Mouse (Mus musculus): ENCODE measurements around the gene Wfikkn2. TPM values are rescaled to one million over a fixed set of nuclear protein-coding genes. Genes with fewer than 3 reads are reported as not detected.
"Not testable (repeated sequence)": the region's sequence is repeated elsewhere in the genome, so short reads cannot be mapped to it uniquely, and the experiment has no call there.

Gene Wfikkn2
- polyA plus RNA-seq, 1 experiment from 2014 or later = 0.15 TPM

DNA sequence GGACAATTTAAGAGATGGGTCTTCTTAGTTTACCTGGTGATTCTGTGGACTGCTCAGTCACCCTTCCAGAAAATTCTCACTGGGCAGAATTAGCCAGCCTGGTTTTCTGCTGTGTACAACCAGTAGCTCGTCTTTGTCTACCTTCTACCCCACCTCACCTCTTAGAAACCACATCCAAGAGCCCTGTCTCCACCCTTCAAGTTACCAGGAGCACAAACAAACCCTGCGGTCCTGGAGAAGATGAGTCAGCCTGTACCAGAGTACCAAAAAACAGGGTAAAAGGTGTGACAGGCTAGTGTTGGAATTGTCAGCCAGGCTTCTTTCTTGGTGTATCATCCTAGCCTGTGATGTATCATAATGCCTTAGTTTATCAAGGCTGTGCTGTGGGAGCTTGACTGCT lies 29.9 kb upstream of the Wfikkn2 start:
- Histone ChIP-seq H3K27me3 (no peaks in the 10 kb centered on the region), H3K36me3 (replicated peaks) (no peaks in the 10 kb centered on the region), H3K27ac (replicated peaks) (no peak overlapping the region), H3K4me3 (replicated peaks) (no peak overlapping the region), H3K4me1 (replicated peaks) (peaks cover 53% of the 10 kb centered on the region), H3K4me2 (no peak overlapping the region), H3K9me3 (replicated peaks) (no peaks in the 10 kb centered on the region), H3K9ac (no peak overlapping the region)
- WGBS (ENCODE audit: insufficient replicate concordance) = 76% methylated on average over 2 of the region's 2 CpGs
- no peak for ATAC-seq (ENCODE audit: insufficient read depth)

- no peak for ATAC-seq (ENCODE audit: insufficient read depth)
- no peak overlapping the region for H3K9ac ChIP-seq
- no peak overlapping the region for H3K4me3 ChIP-seq (replicated peaks)
- no peak overlapping the region for H3K4me2 ChIP-seq
- peaks cover 51% of the 10 kb centered on the region for H3K4me1 ChIP-seq (replicated peaks)
- 76% methylated on average over 7 of the region's 7 CpGs for WGBS (ENCODE audit: insufficient replicate concordance)
- no peaks in the 10 kb centered on the region for H3K27me3 ChIP-seq
- H3K27ac ChIP-seq (replicated peaks) = no peak overlapping the region
- no peaks in the 10 kb centered on the region for H3K9me3 ChIP-seq (replicated peaks)
- no peaks in the 10 kb centered on the region for H3K36me3 ChIP-seq (replicated peaks)
These were observed 29.4 kb upstream of the Wfikkn2 start for GRCm38 (mm10) chr11:94275226-94275625.

GRCm38 (mm10) chr11:94274206-94274867 lies 28.5 kb upstream of the Wfikkn2 start:
- 50% methylated on average over 10 of the region's 10 CpGs for WGBS (ENCODE audit: insufficient replicate concordance)
- H3K9me3 ChIP-seq (replicated peaks) = no peaks in the 10 kb centered on the region
- H3K27me3 ChIP-seq = no peaks in the 10 kb centered on the region
- H3K9ac ChIP-seq = peak overlapping the region; percentile 23; the same call in 1 of the 2 replicates
- H3K36me3 ChIP-seq (replicated peaks) = no peaks in the 10 kb centered on the region
- ATAC-seq (ENCODE audit: insufficient read depth) = peak; percentile 78
- H3K4me2 ChIP-seq = peak overlapping the region; percentile 44
- H3K27ac ChIP-seq (replicated peaks) = peak overlapping the region; percentile 60
- peaks cover 50% of the 10 kb centered on the region for H3K4me1 ChIP-seq (replicated peaks)
- 0 out of 2 replicates have a peak overlapping the region, but pooled peaks have one; percentile 11 for H3K4me3 ChIP-seq (replicated peaks)

GRCm38 (mm10) chr11:94272960-94273927 lies 27.4 kb upstream of the Wfikkn2 start:
- peaks cover 50% of the 10 kb centered on the region for H3K4me1 ChIP-seq (replicated peaks)
- 79% methylated on average over 21 of the region's 21 CpGs for WGBS (ENCODE audit: insufficient replicate concordance)
- no peak overlapping the region for H3K9ac ChIP-seq

DNA sequence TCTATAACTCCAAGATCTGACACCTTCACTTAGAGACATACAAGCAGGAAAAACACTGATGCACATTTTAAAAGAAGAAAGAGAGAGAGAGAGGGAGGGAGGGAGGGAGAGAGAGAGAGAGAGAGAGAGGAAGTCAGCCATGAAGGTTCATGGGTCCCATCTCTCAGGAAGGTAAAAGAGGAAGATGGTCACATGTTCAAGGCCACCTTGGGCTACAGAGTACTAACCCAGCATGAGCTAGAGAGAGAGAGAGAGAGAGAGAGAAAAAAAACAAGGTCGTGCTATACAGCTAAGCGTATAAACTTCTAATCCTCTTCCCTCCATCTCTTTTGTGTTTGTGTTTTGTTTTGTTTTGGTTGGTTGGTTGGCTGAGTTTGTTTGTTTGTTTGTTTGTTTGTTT lies 25.2 kb upstream of the Wfikkn2 start:
- ATAC-seq (ENCODE audit: insufficient read depth) = no peak
- Histone ChIP-seq H3K9ac (no peak overlapping the region), H3K4me3 (replicated peaks) (no peak overlapping the region), H3K27ac (replicated peaks) (no peak overlapping the region), H3K27me3 (no peaks in the 10 kb centered on the region), H3K36me3 (replicated peaks) (no peaks in the 10 kb centered on the region), H3K4me2 (no peak overlapping the region), H3K4me1 (replicated peaks) (peaks cover 57% of the 10 kb centered on the region), H3K9me3 (replicated peaks) (no peaks in the 10 kb centered on the region)
- 55% methylated on average over 2 of the region's 2 CpGs for WGBS (ENCODE audit: insufficient replicate concordance)

More at GRCm38 (mm10) chr11:94272960-94273927, 27.4 kb upstream of the Wfikkn2 start:
- Histone ChIP-seq H3K27ac (replicated peaks) (peak overlapping the region; percentile 60), H3K27me3 (no peaks in the 10 kb centered on the region), H3K36me3 (replicated peaks) (no peaks in the 10 kb centered on the region), H3K4me3 (replicated peaks) (no peak overlapping the region), H3K4me2 (no peak overlapping the region), H3K9me3 (replicated peaks) (no peaks in the 10 kb centered on the region)
- no peak for ATAC-seq (ENCODE audit: insufficient read depth)

DNA sequence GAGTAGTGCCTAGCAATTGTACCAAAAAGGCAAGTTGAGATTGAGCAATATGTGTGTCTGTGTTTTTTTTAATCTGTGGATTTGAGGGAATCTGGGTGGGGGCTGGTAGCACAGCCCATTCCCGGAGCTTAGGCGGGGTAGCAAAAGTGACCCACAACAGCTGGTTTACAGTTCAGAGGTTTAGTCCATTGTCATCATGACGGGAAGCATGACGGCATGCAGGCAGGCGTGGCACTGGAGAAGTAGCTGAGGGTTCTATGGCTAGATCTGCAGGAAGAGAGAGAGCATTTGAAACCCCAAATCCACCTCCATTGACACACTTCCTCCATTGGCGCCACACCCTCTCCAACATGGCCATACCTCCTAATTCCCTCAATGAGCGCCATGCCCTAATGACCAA lies 24.1 kb upstream of the Wfikkn2 start:
- no peak overlapping the region for H3K4me2 ChIP-seq
- no peaks in the 10 kb centered on the region for H3K9me3 ChIP-seq (replicated peaks)
- no peak overlapping the region for H3K9ac ChIP-seq
- H3K4me3 ChIP-seq (replicated peaks) = no peak overlapping the region
- no peak overlapping the region for H3K27ac ChIP-seq (replicated peaks)
- ATAC-seq (ENCODE audit: insufficient read depth) = no peak
- 78% methylated on average over 7 of the region's 7 CpGs for WGBS (ENCODE audit: insufficient replicate concordance)
- H3K36me3 ChIP-seq (replicated peaks) = no peaks in the 10 kb centered on the region
- no peaks in the 10 kb centered on the region for H3K27me3 ChIP-seq
- peaks cover 57% of the 10 kb centered on the region for H3K4me1 ChIP-seq (replicated peaks)

GRCm38 (mm10) chr11:94268761-94269160 lies 23.0 kb upstream of the Wfikkn2 start:
- no peaks in the 10 kb centered on the region for H3K27me3 ChIP-seq
- no peak overlapping the region for H3K4me3 ChIP-seq (replicated peaks)
- H3K27ac ChIP-seq (replicated peaks) = no peak overlapping the region
- no peak overlapping the region for H3K4me2 ChIP-seq
- no peak for ATAC-seq (ENCODE audit: insufficient read depth)
- H3K9ac ChIP-seq = no peak overlapping the region
- H3K36me3 ChIP-seq (replicated peaks) = no peaks in the 10 kb centered on the region
- no peaks in the 10 kb centered on the region for H3K9me3 ChIP-seq (replicated peaks)
- peaks cover 54% of the 10 kb centered on the region for H3K4me1 ChIP-seq (replicated peaks)

DNA sequence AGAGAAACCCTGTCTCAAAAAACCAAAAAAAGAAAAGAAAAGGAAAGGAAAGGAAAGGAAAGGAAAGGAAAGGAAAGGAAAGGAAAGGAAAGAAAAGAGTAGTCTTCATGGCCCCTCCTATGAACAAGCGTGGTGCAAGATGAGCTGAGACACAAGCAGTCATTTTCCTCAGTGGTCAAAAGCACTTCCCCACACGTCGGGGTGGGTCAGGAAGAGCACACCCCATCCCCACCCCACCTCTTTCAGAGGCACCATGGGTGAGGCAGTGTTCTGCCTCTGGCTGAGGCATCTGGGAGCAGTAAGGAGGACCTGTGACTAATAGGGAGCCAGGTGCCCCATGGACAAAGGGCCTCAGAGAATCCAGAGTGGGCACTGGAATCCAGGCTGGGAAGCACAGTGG lies 20.4 kb upstream of the Wfikkn2 start:
- not testable (repeated sequence) for ATAC-seq (ENCODE audit: insufficient read depth); H3K9me3 ChIP-seq (replicated peaks); H3K4me3 ChIP-seq (replicated peaks); H3K36me3 ChIP-seq (replicated peaks); H3K9ac ChIP-seq; H3K27me3 ChIP-seq
- Histone ChIP-seq H3K27ac (replicated peaks) (peak overlapping the region; percentile 87), H3K4me2 (peak overlapping the region; percentile 76), H3K4me1 (replicated peaks) (peaks cover 65% of the 10 kb centered on the region)
- WGBS (ENCODE audit: insufficient replicate concordance) = 28% methylated on average over 3 of the region's 3 CpGs

- Histone ChIP-seq H3K36me3 (replicated peaks) (no peaks in the 10 kb centered on the region), H3K27me3 (no peaks in the 10 kb centered on the region), H3K9ac (peak overlapping the region; percentile 41), H3K27ac (replicated peaks) (peak overlapping the region; percentile 87), H3K4me1 (replicated peaks) (peaks cover 74% of the 10 kb centered on the region), H3K4me2 (peak overlapping the region; percentile 76), H3K4me3 (replicated peaks) (peak overlapping the region; percentile 49), H3K9me3 (replicated peaks) (no peaks in the 10 kb centered on the region)
- WGBS (ENCODE audit: insufficient replicate concordance) = 4% methylated on average over 18 of the region's 18 CpGs
- peak; percentile 56 for ATAC-seq (ENCODE audit: insufficient read depth)
These were observed 19.5 kb upstream of the Wfikkn2 start for GRCm38 (mm10) chr11:94265134-94265785.

DNA sequence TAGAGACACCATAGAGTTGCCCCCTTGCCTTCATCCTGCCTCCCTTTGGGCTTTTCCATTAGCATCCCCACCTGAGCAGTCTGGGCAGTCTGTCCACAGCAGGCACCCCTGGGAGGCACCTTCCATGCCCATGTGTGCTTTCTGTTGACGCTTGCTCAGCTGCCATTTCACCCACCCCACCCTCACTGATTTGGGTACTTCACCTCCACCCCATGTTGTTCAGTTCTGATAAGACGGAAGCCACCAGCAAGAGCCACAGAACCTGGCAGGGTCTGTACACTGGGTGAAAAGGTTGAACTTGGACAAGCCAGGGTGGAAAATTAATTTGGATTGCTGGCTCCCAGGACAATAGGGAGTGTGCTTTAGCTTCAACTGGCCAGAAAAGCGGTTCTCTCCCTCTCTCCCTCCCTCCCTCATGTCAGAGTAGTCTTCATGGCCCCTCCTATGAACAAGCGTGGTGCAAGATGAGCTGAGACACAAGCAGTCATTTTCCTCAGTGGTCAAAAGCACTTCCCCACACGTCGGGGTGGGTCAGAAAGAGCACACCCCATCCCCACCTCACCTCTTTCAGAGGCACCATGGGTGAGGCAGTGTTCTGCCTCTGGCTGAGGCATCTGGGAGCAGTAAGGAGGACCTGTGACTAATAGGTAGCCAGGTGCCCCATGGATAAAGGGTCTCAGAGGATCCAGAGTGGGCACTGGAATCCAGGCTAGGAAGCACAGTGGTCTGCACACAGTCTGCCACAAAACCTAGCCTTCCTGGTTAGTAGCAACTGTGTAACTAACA lies 16.0 kb upstream of the Wfikkn2 start:
- ATAC-seq (ENCODE audit: insufficient read depth) = peak; percentile 94
- WGBS (ENCODE audit: insufficient replicate concordance) = 20% methylated on average over 6 of the region's 6 CpGs
- peak overlapping the region; percentile 93 for H3K27ac ChIP-seq (replicated peaks)
- H3K4me2 ChIP-seq = peak overlapping the region; percentile 50
- 0 out of 2 replicates have a peak, but pooled peaks cover 10% of the 10 kb centered on the region for H3K27me3 ChIP-seq
- H3K4me3 ChIP-seq (replicated peaks) = no peak overlapping the region
- peaks cover 62% of the 10 kb centered on the region for H3K4me1 ChIP-seq (replicated peaks)
- H3K9ac ChIP-seq = peak overlapping the region; percentile 13; the same call in 1 of the 2 replicates
- no peaks in the 10 kb centered on the region for H3K9me3 ChIP-seq (replicated peaks)
- no peaks in the 10 kb centered on the region for H3K36me3 ChIP-seq (replicated peaks)

Measured in liver, embryonic 15.5 days (tissue).